ENCODE assay signal across 9 mouse cellular contexts in the genomic region with DNA sequence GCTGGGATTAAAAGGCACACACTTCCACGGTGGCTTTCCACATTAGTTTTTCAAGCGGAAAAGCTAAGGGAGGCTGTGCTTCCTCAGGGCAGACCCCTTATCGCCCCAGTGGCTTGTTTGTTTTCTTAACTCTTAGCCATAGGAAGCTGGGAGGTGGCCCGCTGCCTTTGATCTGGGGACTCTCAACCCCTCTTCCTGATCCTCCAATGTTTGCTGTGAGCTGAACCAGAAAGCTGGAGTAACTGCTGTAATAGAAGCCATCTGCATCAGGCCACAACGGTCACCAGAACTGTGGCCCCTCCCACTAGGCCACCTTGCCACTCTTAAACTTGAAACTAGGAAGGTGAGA. TPM values are rescaled to one million over a fixed set of nuclear protein-coding genes. Genes with fewer than 3 reads are reported as not detected.
DNase-seq lines count a peak whose midpoint lies in the region; ATAC-seq and TF ChIP-seq lines count a peak whose summit lies in the region.
"Had no signal": no experiment of that assay in that cellular context is flagged by ENCODE, and none has a peak within 500 bp of the region (broad histone marks: within the 10 kb centered on the region; RNA-seq: fewer than 3 reads in every experiment).

TSS of gene Grb7 (plus strand) at position 182 of the 349 bp plus-strand sequence.

- TF ChIP-seq CTCF in cortical plate, adult 2 months (IDR thresholded peaks at IDR 0.05; ENCODE audit: extremely low read depth, insufficient read depth, low read length) = no peak

- no peak for ATAC-seq in heart, embryonic 15.5 days (replicated peaks; ENCODE audit: insufficient number of reproducible peaks, insufficient read depth, low FRiP score, low read depth)
- peak; percentile 22 for ATAC-seq in liver, embryonic 13.5 days (ENCODE audit: low read depth)
- no peak for ATAC-seq in megakaryocyte-erythroid progenitor cell, adult 5-6 weeks (replicated peaks; ENCODE audit: low FRiP score, low TSS enrichment, poor library complexity, severe bottlenecking)

- DNase-seq in heart, postnatal 36 days = no peak
- no peak for DNase-seq in gonadal fat pad, adult 2 months (ENCODE audit: low read depth)
- no peak for DNase-seq in liver, embryonic 13.5 days
- DNase-seq in left cerebral cortex, postnatal 25 days (ENCODE audit: low spot score in 2 of 2) = no peak
- no peak for DNase-seq in thymus, adult 18-20 months

- no peaks in the 10 kb centered on the region for H3K36me3 ChIP-seq in heart, embryonic 15.5 days
- H3K36me3 ChIP-seq in liver, embryonic 13.5 days = no peaks in the 10 kb centered on the region
- H3K36me3 ChIP-seq: G1E had no signal

- peak within 1 kb of the TSS; percentile 57 for H3K4me2 ChIP-seq in heart, embryonic 15.5 days
- H3K4me2 ChIP-seq in liver, embryonic 13.5 days = peak within 1 kb of the TSS; percentile 13; the same call in 1 of the 2 replicates

- WGBS in heart, embryonic 15.5 days = 31% methylated on average over 5 of the region's 5 CpGs
- WGBS in liver, embryonic 13.5 days (ENCODE audit: insufficient replicate concordance) = 12% methylated on average over 5 of the region's 5 CpGs

- peak within 1 kb of the TSS; percentile 36; the same call in 1 of the 2 replicates for H3K27ac ChIP-seq in heart, embryonic 15.5 days
- no peak within 1 kb of the TSS for H3K27ac ChIP-seq in cortical plate, adult 2 months (ENCODE audit: insufficient read depth, low read length)
- H3K27ac ChIP-seq in liver, embryonic 13.5 days = peak within 1 kb of the TSS; percentile 81

- no peaks in the 10 kb centered on the region for H3K9me3 ChIP-seq in heart, embryonic 15.5 days (replicated peaks)
- no peaks in the 10 kb centered on the region for H3K9me3 ChIP-seq in liver, embryonic 13.5 days (replicated peaks)
- H3K9me3 ChIP-seq: G1E had no signal

- intact Hi-C loops in heart, postnatal 36 days (cut with DNase I) = no loop called here
- intact Hi-C loops in left cerebral cortex, postnatal 25 days (cut with DNase I) = no loop called here

- TF ChIP-seq POLR2A in cortical plate, adult 2 months (IDR thresholded peaks at IDR 0.05; ENCODE audit: extremely low read depth, insufficient read depth, low read length) = no peak

- H3K9ac ChIP-seq in heart, embryonic 15.5 days = no peak within 1 kb of the TSS
- H3K9ac ChIP-seq in liver, embryonic 13.5 days = peak within 1 kb of the TSS; percentile 60

- H3K4me1 ChIP-seq in heart, embryonic 15.5 days (replicated peaks) = peaks cover 22% of the 10 kb centered on the region
- H3K4me1 ChIP-seq in cortical plate, adult 2 months (ENCODE audit: control insufficient read depth, insufficient read depth, low read length) = no peaks in the 10 kb centered on the region
- H3K4me1 ChIP-seq in liver, embryonic 13.5 days (replicated peaks) = peaks cover 7% of the 10 kb centered on the region; the same call in 1 of the 2 replicates

- H3K27me3 ChIP-seq in heart, embryonic 15.5 days = peaks cover 7% of the 10 kb centered on the region; the same call in 1 of the 2 replicates
- H3K27me3 ChIP-seq in liver, embryonic 13.5 days = peaks cover 58% of the 10 kb centered on the region

- H3K4me3 ChIP-seq in heart, embryonic 15.5 days = peak within 1 kb of the TSS; percentile 36
- peak within 1 kb of the TSS; percentile 21; the same call in 1 of the 2 replicates for H3K4me3 ChIP-seq in cortical plate, adult 2 months (ENCODE audit: insufficient read depth, low read length)
- peak within 1 kb of the TSS; percentile 51 for H3K4me3 ChIP-seq in liver, embryonic 13.5 days (replicated peaks)

RNA-seq across cellular contexts. Expression of gene Grb7, which starts in this region (rescaled TPM):
- polyA plus RNA-seq in heart, embryonic 15.5 days (2015; fragmentation: Nextera tagmentation; extraction: Ambion mirVana) = 1.3 and 5.0 TPM in 2 replicates
- total RNA-seq in heart, postnatal 36 days (2021) = under 1 TPM; 0.14 to 0.31 TPM
- polyA plus RNA-seq in cortical plate, adult 2 months (2012; rRNA removed) = 3.8 TPM in 2 replicates
- polyA plus RNA-seq in gonadal fat pad, adult 2 months (2012; rRNA removed) = 54.7 and 54.8 TPM in 2 replicates
- polyA plus RNA-seq in liver, embryonic 13.5 days (2015; fragmentation: Nextera tagmentation; extraction: Ambion mirVana) = 17.4 and 20.5 TPM in 2 replicates
- 0.82 and 1.7 TPM in 2 replicates for total RNA-seq in megakaryocyte-erythroid progenitor cell, adult 5-6 weeks (2014; fragmentation: Nextera tagmentation)
- total RNA-seq in megakaryocyte-erythroid progenitor cell, adult 5-6 weeks (2017) = not detected in 2 replicates
- total RNA-seq in left cerebral cortex, postnatal 25 days (2021) = 1 to 10 TPM; 2.4 to 2.7 TPM
- total RNA-seq: G1E had no signal
- polyA plus RNA-seq: G1E had no signal
